Mouse (Mus musculus) olfactory bulb, adult 2 months (tissue): Measurements from ENCODE around the gene Gm5478. TPM values are rescaled to one million over a fixed set of nuclear protein-coding genes. Genes with fewer than 3 reads are reported as not detected.
"Not testable (repeated sequence)": the region's sequence is repeated elsewhere in the genome, so short reads cannot be mapped to it uniquely, and the experiment has no call there.

ENCODE experiments used
- H3K27ac ChIP-seq: fragments of 200-500 bp; 2 replicates; pipeline ENCODE4 v1.5.1; 2012; ENCODE audit warnings: low read depth, low read length; ENCODE audit not compliant: insufficient read depth
- H3K4me1 ChIP-seq: fragments of 200-500 bp; 2 replicates; pipeline ENCODE4 v1.6.1; 2012; ENCODE audit warnings: low read length; ENCODE audit not compliant: control insufficient read depth, insufficient read depth
- H3K4me3 ChIP-seq: fragments of 200-500 bp; 2 replicates; pipeline ENCODE4 v1.5.1; 2012; ENCODE audit warnings: mild to moderate bottlenecking, low read depth, low read length, moderate library complexity; ENCODE audit not compliant: insufficient read depth
- CTCF ChIP-seq: fragments of 200-500 bp; IDR thresholded peaks from 2 replicates; pipeline ENCODE4 v1.5.1; 2012; ENCODE audit warnings: low read depth, mild to moderate bottlenecking, low read length, moderate library complexity; ENCODE audit not compliant: insufficient read depth
- POLR2A ChIP-seq: fragments of 200-500 bp; IDR thresholded peaks from 2 replicates; pipeline ENCODE4 v1.6.1; 2012; ENCODE audit warnings: mild to moderate bottlenecking, low read depth, low read length, moderate library complexity; ENCODE audit not compliant: insufficient read depth
- WGBS: fragments of 180-500 bp; shearing (Covaris S2); methylation state at CpG from one replicate; pipeline ENCODE4 v1.1.7; 2018; 5-methylcytosine and 5-hydroxymethylcytosine counted together
- polyA plus RNA-seq: library from polyadenylated mRNA; stranded (reverse); fragments of >200 nt; gene quantifications from 2 replicates; pipeline ENCODE4 v1.2.4, GENCODE M21; 2012; ENCODE audit warnings: low replicate concordance; ENCODE audit not compliant: missing spikeins, insufficient read depth, insufficient read length

The Gm5478 gene
- not detected in 2 replicates for polyA plus RNA-seq

GRCm38 (mm10) chr15:101647280-101647679, at the start of gene Gm5478:
Gene Gm5478 (minus strand): TSS chr15:101647380.
- no peak within 1 kb of the TSS for H3K27ac ChIP-seq
- 87% methylated on average over 3 of the region's 3 CpGs for WGBS
- no peaks in the 10 kb centered on the region for H3K4me1 ChIP-seq
- H3K4me3 ChIP-seq = no peak within 1 kb of the TSS
- TF ChIP-seq POLR2A = no peak
- TF ChIP-seq CTCF = no peak

GRCm38 (mm10) chr15:101694207-101694606, 47.0 kb upstream of the Gm5478 start, which contains the start of gene Krt6a:
Gene Krt6a (minus strand): TSS chr15:101694307.
- Histone ChIP-seq H3K27ac (no peak within 1 kb of the TSS), H3K4me3 (no peak within 1 kb of the TSS), H3K4me1 (no peaks in the 10 kb centered on the region)
- WGBS = 88% methylated on average over 5 of the region's 5 CpGs
- TF ChIP-seq CTCF = no peak
- TF ChIP-seq POLR2A = no peak

GRCm38 (mm10) chr15:101690460-101690859, 43.3 kb upstream of the Gm5478 start:
- 94% methylated on average over 5 of the region's 5 CpGs for WGBS

GRCm38 (mm10) chr15:101688161-101688560, 41.0 kb upstream of the Gm5478 start:
- H3K4me1 ChIP-seq = no peaks in the 10 kb centered on the region
- H3K27ac ChIP-seq = no peak overlapping the region
- no peak for TF ChIP-seq POLR2A
- no peak overlapping the region for H3K4me3 ChIP-seq
- 61% methylated on average over 2 of the region's 2 CpGs for WGBS

More at GRCm38 (mm10) chr15:101690460-101690859, 43.3 kb upstream of the Gm5478 start:
- not testable (repeated sequence) for H3K4me1 ChIP-seq, H3K27ac ChIP-seq, H3K4me3 ChIP-seq

GRCm38 (mm10) chr15:101680187-101680586, 33.0 kb upstream of the Gm5478 start, which contains the start of gene Krt6b:
Gene Krt6b (minus strand): TSS chr15:101680287.
- H3K4me3 ChIP-seq = no peak within 1 kb of the TSS
- no peak within 1 kb of the TSS for H3K27ac ChIP-seq
- WGBS = 90% methylated on average over 2 of the region's 2 CpGs
- TF ChIP-seq POLR2A (no peak), CTCF (no peak)
- no peaks in the 10 kb centered on the region for H3K4me1 ChIP-seq

- no peaks in the 10 kb centered on the region for H3K4me1 ChIP-seq
- H3K27ac ChIP-seq = no peak overlapping the region
- WGBS = 82% methylated on average over 1 of the region's 1 CpGs
- TF ChIP-seq CTCF = no peak
- no peak for TF ChIP-seq POLR2A
- H3K4me3 ChIP-seq = no peak overlapping the region
These were observed 28.8 kb upstream of the Gm5478 start for GRCm38 (mm10) chr15:101675978-101676377.

GRCm38 (mm10) chr15:101652736-101653265, 5.6 kb upstream of the Gm5478 start:
- Histone ChIP-seq H3K27ac (no peak overlapping the region), H3K4me1 (no peaks in the 10 kb centered on the region), H3K4me3 (no peak overlapping the region)
- WGBS = 77% methylated on average over 5 of the region's 5 CpGs
- TF ChIP-seq CTCF = no peak
- no peak for TF ChIP-seq POLR2A

- WGBS = 74% methylated on average over 2 of the region's 2 CpGs
These were observed 19.3 kb downstream of the Gm5478 start, which contains the start of gene Gm5414 for GRCm38 (mm10) chr15:101627884-101628283. Gene Gm5414 (minus strand): TSS chr15:101628188.

GRCm38 (mm10) chr15:101599123-101599522, 48.1 kb downstream of the Gm5478 start:
- WGBS = 57% methylated on average over 6 of the region's 6 CpGs
- TF ChIP-seq POLR2A (no peak), CTCF (no peak)

More at GRCm38 (mm10) chr15:101627884-101628283, 19.3 kb downstream of the Gm5478 start, which contains the start of gene Gm5414:
- TF ChIP-seq POLR2A (no peak), CTCF (no peak)
- H3K4me1 ChIP-seq = no peaks in the 10 kb centered on the region
- H3K4me3 ChIP-seq = no peak within 1 kb of the TSS
- no peak within 1 kb of the TSS for H3K27ac ChIP-seq

More at GRCm38 (mm10) chr15:101599123-101599522, 48.1 kb downstream of the Gm5478 start:
- Histone ChIP-seq H3K27ac (no peak overlapping the region), H3K4me3 (no peak overlapping the region), H3K4me1 (no peaks in the 10 kb centered on the region)

Other genes starting within 250 kb of the Gm5478 start
- not detected in 2 replicates for gene Krt7, start 236.3 kb downstream of the Gm5478 start, polyA plus RNA-seq
- gene Krt87, start 208.6 kb downstream of the Gm5478 start, polyA plus RNA-seq = not detected in 2 replicates
- not detected in 2 replicates for gene Krt88, start 199.6 kb downstream of the Gm5478 start, polyA plus RNA-seq
- not detected in 2 replicates for gene Krt81, start 183.6 kb downstream of the Gm5478 start, polyA plus RNA-seq
- gene Krt86, start 173.9 kb downstream of the Gm5478 start, polyA plus RNA-seq = not detected in 2 replicates
- gene Krt83, start 155.9 kb downstream of the Gm5478 start, polyA plus RNA-seq = not detected in 2 replicates
- not detected in 2 replicates for gene Gm49425, start 130.1 kb downstream of the Gm5478 start, polyA plus RNA-seq
- not detected in 2 replicates for gene Krt84, start 114.6 kb downstream of the Gm5478 start, polyA plus RNA-seq
- gene Krt82, start 96.7 kb downstream of the Gm5478 start, polyA plus RNA-seq = not detected in 2 replicates
- not detected in 2 replicates for gene Krt90, start 84.4 kb downstream of the Gm5478 start, polyA plus RNA-seq
- gene Krt75, start 73.5 kb downstream of the Gm5478 start, polyA plus RNA-seq = not detected in 2 replicates
- gene Gm5414, start 19.2 kb downstream of the Gm5478 start, polyA plus RNA-seq = not detected in 2 replicates
- not detected in 2 replicates for gene Krt6b, start 32.9 kb upstream of the Gm5478 start, polyA plus RNA-seq
- gene Krt6a, start 46.9 kb upstream of the Gm5478 start, polyA plus RNA-seq = not detected in 2 replicates
- not detected in 2 replicates for gene Krt5, start 65.5 kb upstream of the Gm5478 start, polyA plus RNA-seq
- gene Krt71, start 95.7 kb upstream of the Gm5478 start, polyA plus RNA-seq = not detected in 2 replicates
- gene Krt72, start 139.1 kb upstream of the Gm5478 start, polyA plus RNA-seq = not detected in 2 replicates
- gene Krt73, start 155.0 kb upstream of the Gm5478 start, polyA plus RNA-seq = not detected in 2 replicates
- gene Krt2, start 170.8 kb upstream of the Gm5478 start, polyA plus RNA-seq = not detected in 2 replicates
- not detected in 2 replicates for gene Krt1, start 203.4 kb upstream of the Gm5478 start, polyA plus RNA-seq
- gene Krt77, start 222.3 kb upstream of the Gm5478 start, polyA plus RNA-seq = not detected in 2 replicates
- not detected in 2 replicates for gene Krt76, start 245.5 kb upstream of the Gm5478 start, polyA plus RNA-seq